Mouse (Mus musculus) neural tube, embryonic 13.5 days (tissue): ENCODE results near the gene Olfr325. TPM values are rescaled to one million over a fixed set of nuclear protein-coding genes. Genes with fewer than 3 reads are reported as not detected.

Experiments
- ATAC-seq: fragments of 200-750 bp; cut with Nextera tagmentation; 2 replicates; pipeline ENCODE4 v1.8.0; 2017; ENCODE audit warnings: low read depth, mild to moderate bottlenecking, moderate TSS enrichment, moderate library complexity
- H3K27ac ChIP-seq: fragments of 300-500 bp; sonication (generic); replicated peaks from 2 replicates; pipeline ENCODE4 v1.5.1; 2015; ENCODE audit warnings: moderate library complexity, mild to moderate bottlenecking, inconsistent platforms
- H3K27me3 ChIP-seq: fragments of 300-500 bp; sonication (generic); 2 replicates; pipeline ENCODE4 v1.6.1; 2015; ENCODE audit warnings: mild to moderate bottlenecking, inconsistent platforms
- H3K36me3 ChIP-seq: fragments of 300-500 bp; sonication (generic); 2 replicates; pipeline ENCODE4 v1.6.1; 2015; ENCODE audit warnings: mild to moderate bottlenecking, inconsistent platforms
- H3K4me1 ChIP-seq: fragments of 300-500 bp; sonication (generic); replicated peaks from 2 replicates; pipeline ENCODE4 v1.6.1; 2015; ENCODE audit warnings: inconsistent platforms
- H3K4me2 ChIP-seq: fragments of 300-500 bp; sonication (generic); 2 replicates; pipeline ENCODE4 v1.6.1; 2015; ENCODE audit warnings: inconsistent platforms, mild to moderate bottlenecking, moderate library complexity
- H3K4me3 ChIP-seq: fragments of 300-500 bp; sonication (generic); 2 replicates; pipeline ENCODE4 v1.5.1; 2015; ENCODE audit warnings: mild to moderate bottlenecking, inconsistent platforms
- H3K9ac ChIP-seq: fragments of 300-500 bp; sonication (generic); 2 replicates; pipeline ENCODE4 v1.6.1; 2015; ENCODE audit warnings: moderate library complexity, mild to moderate bottlenecking, inconsistent platforms
- H3K9me3 ChIP-seq: fragments of 300-500 bp; sonication (generic); 2 replicates; pipeline ENCODE4 v1.6.1; 2016; ENCODE audit warnings: inconsistent platforms
- WGBS: fragments of 180-500 bp; shearing (Covaris S2); methylation state at CpG from one replicate; pipeline ENCODE4 v1.1.7; 2015; 5-methylcytosine and 5-hydroxymethylcytosine counted together
- polyA plus RNA-seq: library from polyadenylated mRNA; unstranded; fragments of >200 nt; fragmentation: Nextera tagmentation; extraction: Ambion mirVana; gene quantifications from 2 replicates; pipeline ENCODE4 v1.2.1, GENCODE M21; 2015

The Olfr325 gene
- polyA plus RNA-seq, 1 experiment from 2014 or later = not detected

GRCm38 (mm10) chr11:58604688-58605087 lies 27.2 kb downstream of the Olfr325 start:
- H3K9ac ChIP-seq = no peak overlapping the region
- H3K9me3 ChIP-seq = no peaks in the 10 kb centered on the region
- H3K27me3 ChIP-seq = no peaks in the 10 kb centered on the region
- no peak overlapping the region for H3K4me2 ChIP-seq
- no peak for ATAC-seq
- no peak overlapping the region for H3K4me3 ChIP-seq
- 83% methylated on average over 2 of the region's 2 CpGs for WGBS
- H3K36me3 ChIP-seq = no peaks in the 10 kb centered on the region
- H3K27ac ChIP-seq = no peak overlapping the region
- H3K4me1 ChIP-seq = no peaks in the 10 kb centered on the region

GRCm38 (mm10) chr11:58605228-58605627 lies 27.7 kb downstream of the Olfr325 start:
- 91% methylated on average over 3 of the region's 3 CpGs for WGBS
- no peaks in the 10 kb centered on the region for H3K36me3 ChIP-seq
- no peaks in the 10 kb centered on the region for H3K27me3 ChIP-seq
- no peaks in the 10 kb centered on the region for H3K4me1 ChIP-seq
- ATAC-seq = no peak
- no peak overlapping the region for H3K4me3 ChIP-seq
- no peak overlapping the region for H3K27ac ChIP-seq
- H3K9ac ChIP-seq = no peak overlapping the region
- no peaks in the 10 kb centered on the region for H3K9me3 ChIP-seq
- no peak overlapping the region for H3K4me2 ChIP-seq

GRCm38 (mm10) chr11:58606177-58606919 lies 28.8 kb downstream of the Olfr325 start:
- no peak for ATAC-seq
- H3K27ac ChIP-seq = no peak overlapping the region
- no peak overlapping the region for H3K4me3 ChIP-seq
- no peak overlapping the region for H3K4me2 ChIP-seq
- H3K27me3 ChIP-seq = no peaks in the 10 kb centered on the region
- H3K4me1 ChIP-seq = no peaks in the 10 kb centered on the region
- WGBS = 91% methylated on average over 12 of the region's 12 CpGs
- H3K9me3 ChIP-seq = no peaks in the 10 kb centered on the region
- H3K36me3 ChIP-seq = no peaks in the 10 kb centered on the region
- H3K9ac ChIP-seq = no peak overlapping the region

- Histone ChIP-seq H3K36me3 (no peaks in the 10 kb centered on the region), H3K27me3 (no peaks in the 10 kb centered on the region), H3K9me3 (no peaks in the 10 kb centered on the region), H3K4me1 (no peaks in the 10 kb centered on the region), H3K9ac (no peak overlapping the region), H3K4me3 (no peak overlapping the region), H3K4me2 (no peak overlapping the region), H3K27ac (no peak overlapping the region)
- 80% methylated on average over 6 of the region's 6 CpGs for WGBS
- ATAC-seq = no peak
These were observed 29.5 kb downstream of the Olfr325 start for GRCm38 (mm10) chr11:58607030-58607429.

GRCm38 (mm10) chr11:58613359-58613758 lies 35.8 kb downstream of the Olfr325 start:
- Histone ChIP-seq H3K27ac (no peak overlapping the region), H3K4me1 (no peaks in the 10 kb centered on the region), H3K9me3 (no peaks in the 10 kb centered on the region), H3K9ac (no peak overlapping the region), H3K27me3 (no peaks in the 10 kb centered on the region), H3K4me3 (no peak overlapping the region), H3K4me2 (no peak overlapping the region), H3K36me3 (no peaks in the 10 kb centered on the region)
- WGBS = 57% methylated on average over 3 of the region's 3 CpGs
- no peak for ATAC-seq

GRCm38 (mm10) chr11:58614526-58614925 lies 37.0 kb downstream of the Olfr325 start:
- Histone ChIP-seq H3K9me3 (no peaks in the 10 kb centered on the region), H3K9ac (no peak overlapping the region), H3K4me3 (no peak overlapping the region), H3K4me2 (no peak overlapping the region), H3K27ac (no peak overlapping the region), H3K36me3 (no peaks in the 10 kb centered on the region), H3K27me3 (no peaks in the 10 kb centered on the region), H3K4me1 (no peaks in the 10 kb centered on the region)
- no peak for ATAC-seq

GRCm38 (mm10) chr11:58615975-58616374 lies 38.4 kb downstream of the Olfr325 start, which contains the start of gene 2210407C18Rik:
Gene 2210407C18Rik, minus strand, starts transcription at chr11:58616075.
- H3K36me3 ChIP-seq = no peaks in the 10 kb centered on the region
- no peak within 1 kb of the TSS for H3K9ac ChIP-seq
- H3K27me3 ChIP-seq = no peaks in the 10 kb centered on the region
- no peak within 1 kb of the TSS for H3K4me3 ChIP-seq
- WGBS = 88% methylated on average over 4 of the region's 4 CpGs
- no peak within 1 kb of the TSS for H3K4me2 ChIP-seq
- ATAC-seq = no peak
- H3K9me3 ChIP-seq = no peaks in the 10 kb centered on the region
- no peak within 1 kb of the TSS for H3K27ac ChIP-seq
- H3K4me1 ChIP-seq = no peaks in the 10 kb centered on the region

GRCm38 (mm10) chr11:58618369-58618768 lies 40.8 kb downstream of the Olfr325 start:
- Histone ChIP-seq H3K9me3 (no peaks in the 10 kb centered on the region), H3K4me3 (no peak overlapping the region), H3K27ac (no peak overlapping the region), H3K36me3 (no peaks in the 10 kb centered on the region), H3K4me1 (no peaks in the 10 kb centered on the region), H3K9ac (no peak overlapping the region), H3K27me3 (no peaks in the 10 kb centered on the region), H3K4me2 (no peak overlapping the region)
- ATAC-seq = no peak
- 73% methylated on average over 3 of the region's 3 CpGs for WGBS

- no peak overlapping the region for H3K9ac ChIP-seq
- no peak overlapping the region for H3K4me3 ChIP-seq
- no peak overlapping the region for H3K4me2 ChIP-seq
- ATAC-seq = no peak
- no peak overlapping the region for H3K27ac ChIP-seq
- 68% methylated on average over 6 of the region's 6 CpGs for WGBS
- H3K9me3 ChIP-seq = no peaks in the 10 kb centered on the region
- no peaks in the 10 kb centered on the region for H3K36me3 ChIP-seq
- no peaks in the 10 kb centered on the region for H3K27me3 ChIP-seq
- H3K4me1 ChIP-seq = no peaks in the 10 kb centered on the region
These were observed 41.3 kb downstream of the Olfr325 start for GRCm38 (mm10) chr11:58618793-58619192.

- Histone ChIP-seq H3K9ac (no peak overlapping the region), H3K9me3 (no peaks in the 10 kb centered on the region), H3K4me3 (no peak overlapping the region), H3K27me3 (no peaks in the 10 kb centered on the region), H3K4me2 (no peak overlapping the region), H3K4me1 (no peaks in the 10 kb centered on the region), H3K27ac (no peak overlapping the region), H3K36me3 (no peaks in the 10 kb centered on the region)
- ATAC-seq = no peak
- 55% methylated on average over 4 of the region's 4 CpGs for WGBS
These were observed 48.6 kb downstream of the Olfr325 start for GRCm38 (mm10) chr11:58626146-58626545.

GRCm38 (mm10) chr11:58630401-58630800 lies 52.9 kb downstream of the Olfr325 start, which contains the start of gene Olfr323:
Gene Olfr323, minus strand, starts transcription at chr11:58630501.
- ATAC-seq = no peak

More at GRCm38 (mm10) chr11:58630401-58630800, 52.9 kb downstream of the Olfr325 start, which contains the start of gene Olfr323:
- Histone ChIP-seq H3K27ac (no peak within 1 kb of the TSS), H3K9me3 (no peaks in the 10 kb centered on the region), H3K4me2 (no peak within 1 kb of the TSS), H3K27me3 (no peaks in the 10 kb centered on the region), H3K36me3 (no peaks in the 10 kb centered on the region), H3K9ac (no peak within 1 kb of the TSS), H3K4me1 (no peaks in the 10 kb centered on the region), H3K4me3 (no peak within 1 kb of the TSS)
- 85% methylated on average over 5 of the region's 5 CpGs for WGBS
